Mouse (Mus musculus): Measurements from ENCODE around the gene Dhx57.
A peak's percentile ranks its signal among the peaks of the same experiment; 100 is the strongest.
"Not testable (repeated sequence)": the region's sequence is repeated elsewhere in the genome, so short reads cannot be mapped to it uniquely, and the experiment has no call there.

Gene Dhx57

DNA sequence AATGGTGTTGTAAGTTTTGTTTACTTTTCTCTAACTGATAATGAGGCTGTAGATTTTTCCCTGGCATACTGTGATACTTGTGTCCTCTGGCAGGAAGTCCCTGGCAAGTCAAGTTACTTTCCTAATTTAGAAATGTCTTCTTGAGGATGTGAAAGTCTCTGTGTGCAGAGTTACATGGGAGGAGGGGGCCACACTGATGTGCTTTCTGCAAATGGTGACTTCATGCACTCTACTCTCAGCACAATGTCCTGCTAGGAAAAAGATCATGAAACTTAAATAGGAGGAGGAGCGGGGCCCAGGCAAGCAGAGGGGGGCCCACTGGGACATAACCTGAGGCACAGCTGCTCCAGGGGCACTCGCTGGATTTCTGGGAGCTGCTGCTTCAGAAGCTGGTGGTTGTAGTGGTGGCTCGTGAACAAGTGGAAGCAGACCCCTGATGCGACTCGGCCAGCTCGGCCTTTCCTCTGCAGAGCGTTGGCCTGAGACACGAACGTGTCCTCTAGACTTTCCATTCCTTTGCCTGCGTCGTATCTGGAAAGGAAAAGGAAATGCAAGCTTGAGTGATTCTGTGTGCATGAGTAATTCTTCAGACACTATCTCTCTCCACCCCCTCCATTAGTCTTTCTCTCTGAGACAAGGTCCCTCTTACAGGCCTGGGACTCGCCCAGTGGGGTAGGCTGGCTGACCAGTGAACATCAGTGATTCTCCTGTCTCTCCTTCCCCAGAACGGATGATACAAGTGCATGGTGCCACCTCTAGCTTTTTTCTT lies 37.3 kb downstream of the Dhx57 start:
- no peak for DNase-seq

DNA sequence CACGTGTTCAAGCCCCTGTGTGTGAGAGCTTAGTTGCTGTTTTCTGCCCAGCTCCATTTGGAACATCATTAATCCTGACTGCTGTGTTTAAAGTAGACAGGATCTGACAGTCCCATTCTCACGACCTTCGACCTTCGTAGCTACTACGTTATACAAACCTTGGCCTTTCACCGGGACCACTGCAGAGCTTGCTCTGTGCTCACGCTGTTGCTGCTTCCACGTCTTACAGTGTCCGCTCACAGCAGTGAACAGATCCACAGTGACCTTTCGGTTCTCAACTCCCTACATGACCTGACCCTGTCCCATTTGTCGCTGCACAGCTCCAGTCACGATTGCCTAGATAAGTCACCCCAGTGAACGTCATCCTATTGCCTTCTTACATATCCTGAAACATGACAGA lies 47.2 kb downstream of the Dhx57 start:
- DNase-seq, result no peak

DNA sequence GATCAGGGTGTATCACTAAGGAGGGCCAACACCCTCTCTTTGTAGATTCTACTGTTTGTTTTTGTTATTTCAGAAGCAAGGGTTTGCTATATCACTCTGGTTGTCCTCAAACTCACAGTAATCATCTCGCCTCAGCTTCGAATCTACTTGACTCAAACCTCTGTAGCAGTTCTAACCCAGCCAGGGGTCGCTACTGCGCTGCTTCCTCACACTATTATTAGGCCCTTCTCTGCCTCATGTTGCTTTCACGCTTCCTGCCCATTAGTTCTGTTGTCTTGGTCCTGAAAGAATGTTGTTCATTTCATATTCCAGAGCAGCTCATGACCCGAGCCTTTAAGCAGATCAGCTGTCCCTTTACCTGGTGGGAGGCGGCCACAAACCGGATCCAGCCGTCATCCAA lies 48.7 kb downstream of the Dhx57 start:
- no peak for DNase-seq

DNA sequence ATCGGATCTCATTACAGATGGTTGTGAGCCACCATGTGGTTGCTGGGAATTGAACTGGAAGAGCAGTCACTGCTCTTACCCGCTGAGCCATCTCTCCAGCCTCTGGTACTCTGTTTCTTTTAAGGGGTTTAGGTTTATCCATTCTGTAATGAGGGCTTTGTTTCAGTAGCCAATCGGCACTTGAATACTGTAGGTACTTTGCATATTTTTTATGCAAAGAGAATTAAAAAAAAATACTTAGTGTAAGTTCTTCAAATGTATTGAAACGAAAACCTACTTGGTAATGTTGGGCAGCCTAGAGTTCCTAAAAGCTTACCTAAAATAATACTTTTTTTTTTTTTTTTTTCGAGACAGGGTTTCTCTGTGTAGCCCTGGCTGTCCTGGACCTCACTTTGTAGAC lies 52.8 kb downstream of the Dhx57 start:
- DNase-seq, result no peak

DNA sequence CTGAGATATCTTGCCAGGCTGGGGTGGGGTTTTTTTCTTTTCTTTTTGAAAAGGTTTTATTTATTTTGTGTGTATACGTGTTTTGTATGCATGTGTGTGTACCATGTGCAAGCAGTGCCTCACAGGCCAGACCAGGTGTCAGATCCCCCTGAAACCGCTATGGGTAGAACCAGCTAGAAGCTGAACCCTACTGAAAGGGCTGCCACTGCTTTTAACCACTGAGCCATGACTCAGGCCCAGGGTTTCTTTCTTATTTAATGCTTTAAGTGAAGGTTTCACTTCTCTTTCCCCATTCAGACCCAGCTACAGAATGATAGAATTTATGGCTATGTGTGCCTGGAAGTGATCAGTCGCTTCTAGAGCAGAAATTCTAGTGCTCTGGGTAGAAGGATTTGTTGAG lies 53.5 kb downstream of the Dhx57 start:
- DNase-seq, result no peak

DNA sequence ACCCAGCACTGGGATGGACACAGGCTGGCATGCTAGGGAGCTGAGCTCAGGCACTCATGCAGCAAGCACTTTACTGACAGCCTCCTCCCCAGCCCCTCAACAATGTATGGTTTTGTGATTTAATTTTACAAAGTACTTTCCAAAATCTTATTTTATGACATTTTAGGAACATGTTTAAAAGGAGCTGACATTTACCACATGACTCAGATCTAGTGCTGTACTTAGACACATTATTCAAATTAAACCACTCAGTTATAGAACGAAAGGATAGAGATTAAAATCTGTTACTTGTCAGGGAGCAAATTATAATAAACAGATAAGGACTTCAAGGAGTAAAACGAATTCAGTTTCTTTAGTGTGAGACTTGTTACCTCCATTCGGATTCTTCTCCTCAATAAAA lies 54.8 kb downstream of the Dhx57 start:
- no peak for DNase-seq

DNA sequence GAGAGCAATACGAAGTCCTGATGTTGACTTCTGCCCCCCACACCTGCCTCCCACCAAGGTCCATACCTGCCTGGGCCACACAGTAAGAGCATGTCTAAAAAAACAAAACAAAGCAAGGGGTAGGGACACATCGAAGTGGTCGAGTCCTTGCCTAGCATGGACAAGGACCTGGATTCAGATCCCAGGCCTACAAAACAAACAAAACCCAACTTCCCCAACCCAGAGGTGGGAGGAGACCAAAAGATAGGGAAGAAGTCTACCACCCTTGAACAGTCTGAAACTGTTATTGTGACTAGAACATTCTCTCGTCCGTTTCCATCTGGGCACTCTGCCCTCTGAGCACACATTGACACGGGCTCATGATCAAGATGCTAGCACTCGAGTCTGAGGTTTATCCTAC lies 55.9 kb downstream of the Dhx57 start:
- no peak for DNase-seq

DNA sequence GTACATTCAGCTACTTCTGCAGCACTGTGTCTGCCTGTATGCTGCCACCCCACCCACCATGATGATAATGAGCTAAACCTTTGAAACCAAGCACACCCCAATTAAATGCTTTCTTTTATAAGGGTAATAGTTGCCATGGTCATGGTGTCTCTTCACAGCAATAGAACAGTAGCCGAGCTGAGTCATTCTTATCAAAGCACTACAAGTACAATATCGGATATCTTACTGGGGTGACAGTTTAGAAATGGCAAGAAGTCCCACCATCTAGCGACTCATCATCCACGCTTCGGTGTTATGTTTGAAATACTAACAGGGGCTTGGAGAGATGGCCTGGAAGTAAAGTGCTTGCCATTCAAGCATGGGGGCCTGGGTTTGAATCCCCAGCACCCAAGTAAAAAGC lies 56.4 kb downstream of the Dhx57 start:
- no peak for DNase-seq

DNA sequence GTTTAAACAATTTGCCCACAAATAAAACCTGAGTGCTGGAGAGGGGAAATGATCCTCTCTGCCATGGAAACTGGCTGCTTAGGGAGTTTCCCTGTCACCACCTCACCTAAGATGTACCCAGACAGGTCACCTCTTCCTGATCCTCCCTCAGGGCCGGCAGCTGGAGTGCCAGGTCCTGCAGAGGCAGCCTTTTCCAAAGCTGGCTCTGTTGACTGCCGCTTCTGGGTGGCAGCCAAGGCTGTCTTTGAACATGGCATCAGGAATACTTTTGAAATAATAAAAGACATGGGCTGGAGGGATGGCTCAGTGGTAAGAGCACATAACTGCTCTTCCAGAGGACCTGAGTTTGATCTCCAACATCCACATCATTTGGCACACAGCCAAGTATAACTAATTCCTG lies 60.9 kb downstream of the Dhx57 start:
- DNase-seq, result peak; percentile 12 to 19

DNA sequence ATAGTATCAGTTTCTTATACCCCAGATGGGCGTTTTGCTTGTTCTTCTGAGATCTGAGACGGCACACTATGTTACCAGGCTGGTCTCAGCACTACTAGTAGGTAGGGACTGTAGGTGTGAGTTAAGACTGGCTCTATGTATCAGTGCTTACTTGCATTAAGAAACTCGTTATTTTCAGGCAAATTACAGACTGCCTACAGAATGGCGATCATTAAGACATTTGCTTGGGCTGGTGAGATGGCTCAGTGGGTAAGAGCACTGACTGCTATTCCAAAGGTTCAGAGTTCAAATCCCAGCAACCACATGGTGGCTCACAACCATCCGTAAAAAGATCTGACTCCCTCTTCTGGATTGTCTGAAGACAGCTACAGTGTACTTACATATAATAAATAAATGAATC lies 65.1 kb downstream of the Dhx57 start:
- not testable (repeated sequence) for DNase-seq

DNA sequence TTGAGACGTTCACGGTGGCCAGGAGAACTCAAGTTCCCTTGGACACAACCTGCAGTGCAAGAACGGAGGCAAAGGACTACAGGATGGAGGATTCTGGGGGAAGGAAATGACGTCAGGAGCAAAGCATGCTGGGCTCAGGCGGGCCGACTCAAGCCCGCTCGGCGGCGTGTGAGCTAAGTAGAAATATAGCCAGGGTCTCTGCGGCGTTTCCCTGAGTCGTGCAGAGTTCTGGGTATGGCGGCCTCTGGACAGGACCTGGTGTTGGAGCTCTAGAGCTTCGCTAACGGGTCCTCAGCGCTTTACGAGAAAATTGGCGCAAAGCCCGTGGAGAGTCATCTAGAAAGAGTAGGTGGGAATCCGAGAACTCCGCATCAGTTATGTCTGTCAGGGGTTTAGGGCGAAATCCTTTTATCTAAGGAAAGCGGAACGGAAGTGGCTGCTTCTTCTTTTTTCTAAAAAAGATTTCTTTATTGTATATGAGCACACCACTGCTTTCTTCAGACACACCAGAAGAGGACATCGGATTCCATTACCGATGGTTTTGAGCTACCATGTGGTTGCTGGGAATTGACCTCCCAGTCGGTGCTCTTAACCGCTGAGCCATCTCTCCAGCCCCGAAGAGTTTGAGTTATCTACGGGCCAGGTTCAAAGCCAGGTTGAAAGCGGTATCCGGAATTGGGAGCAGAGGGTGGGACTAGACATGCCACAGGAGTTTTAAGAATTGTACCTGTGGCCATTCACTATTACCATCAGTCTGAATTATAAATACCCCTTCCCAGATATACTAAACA lies 65.8 kb downstream of the Dhx57 start, which contains the start of gene Gemin6:
Gemin6 (plus strand) TSS at position 116 of the 791 bp plus-strand sequence.
- peak; percentile 90 to 93 for DNase-seq

DNA sequence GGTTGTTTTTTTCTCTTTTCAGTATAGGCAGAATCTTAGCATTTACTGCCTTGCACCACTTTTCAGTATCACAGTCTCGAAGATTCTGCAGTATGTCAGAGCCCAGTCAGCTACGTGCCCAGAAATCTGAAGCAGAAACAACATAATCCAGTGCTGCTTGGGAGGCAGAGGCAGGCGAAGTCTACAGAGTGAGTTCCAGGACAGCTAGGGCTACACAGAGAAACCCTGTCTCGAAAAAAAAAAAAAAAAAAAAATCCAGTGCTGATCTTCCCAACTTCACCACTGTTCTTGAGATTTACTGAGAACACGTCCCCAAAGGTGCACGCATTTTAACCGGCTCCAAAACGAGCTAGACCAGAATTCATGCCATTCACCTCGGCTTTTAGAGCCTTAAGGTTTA lies 66.4 kb downstream of the Dhx57 start:
- no peak for DNase-seq

DNA sequence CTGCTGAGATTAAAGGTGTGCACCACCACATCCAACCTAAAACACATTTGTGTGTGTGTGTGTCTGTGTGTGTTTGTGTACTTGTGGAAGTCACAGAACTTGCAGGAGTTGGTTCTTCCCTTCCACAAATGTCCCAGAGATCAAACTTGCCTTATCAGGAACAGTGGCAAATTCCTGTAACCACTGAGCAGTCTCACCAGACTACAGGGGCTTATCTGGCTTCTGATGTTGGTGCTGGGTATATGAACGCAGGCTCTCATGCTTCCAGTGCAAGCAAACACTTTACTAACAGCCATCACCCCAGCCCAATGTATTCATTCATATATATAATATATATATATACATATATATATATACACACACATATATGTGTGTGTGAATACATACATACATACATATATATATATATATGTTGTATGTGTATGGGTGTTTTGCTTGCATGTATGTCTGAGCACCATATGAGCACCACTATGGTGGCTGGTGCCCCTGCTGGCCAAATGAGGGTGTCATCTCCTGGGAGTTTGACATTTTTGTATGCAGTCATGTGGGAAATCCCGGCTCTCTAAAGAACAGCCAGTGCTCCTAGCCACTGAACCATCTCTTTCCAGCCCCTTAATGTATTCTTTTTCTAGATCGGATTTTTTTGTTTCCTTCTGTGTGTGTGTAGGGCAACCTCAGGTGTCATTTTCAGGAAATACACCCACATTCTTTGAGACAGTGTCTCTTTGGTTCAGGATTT lies 68.2 kb downstream of the Dhx57 start:
- DNase-seq, result no peak

DNA sequence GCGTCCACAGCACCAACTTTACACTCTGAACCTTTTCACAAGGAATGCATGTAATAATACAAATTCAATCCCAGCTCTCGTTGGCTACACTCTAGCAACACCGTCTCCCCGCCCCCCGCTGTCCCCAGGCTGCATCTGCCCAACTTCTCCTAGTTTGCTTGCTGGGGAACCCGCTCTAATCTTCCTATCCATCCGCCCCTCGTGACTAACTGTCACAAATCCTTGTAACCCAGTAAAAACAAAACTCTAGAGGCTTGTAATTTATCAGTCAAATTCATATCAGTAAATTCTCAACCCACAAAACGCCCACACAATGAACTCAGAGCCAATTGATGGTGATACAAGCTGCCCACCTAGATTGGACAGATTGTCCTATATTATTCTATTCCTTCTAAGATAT lies 69.1 kb downstream of the Dhx57 start:
- DNase-seq, result no peak

DNA sequence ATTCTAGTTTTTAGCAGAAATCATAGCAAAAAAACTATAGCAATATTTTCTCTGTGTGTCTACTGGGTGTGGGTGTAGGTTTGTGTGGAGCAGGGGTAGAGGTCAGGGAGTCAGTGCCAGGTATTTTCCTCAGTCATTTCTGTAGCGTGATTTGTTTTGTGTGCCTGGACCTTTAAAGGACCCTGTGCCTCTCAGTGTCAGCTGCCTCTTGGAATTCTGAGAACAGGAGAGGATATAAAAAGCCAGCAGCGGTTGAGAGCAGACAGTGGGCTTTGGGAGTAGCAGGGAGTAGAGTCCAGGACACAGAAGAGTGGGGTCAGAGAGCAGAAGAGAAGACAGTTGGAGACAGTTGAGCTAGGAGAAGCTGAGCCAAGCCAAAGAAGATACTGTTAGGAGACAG lies 70.1 kb downstream of the Dhx57 start:
- DNase-seq, result no peak

DNA sequence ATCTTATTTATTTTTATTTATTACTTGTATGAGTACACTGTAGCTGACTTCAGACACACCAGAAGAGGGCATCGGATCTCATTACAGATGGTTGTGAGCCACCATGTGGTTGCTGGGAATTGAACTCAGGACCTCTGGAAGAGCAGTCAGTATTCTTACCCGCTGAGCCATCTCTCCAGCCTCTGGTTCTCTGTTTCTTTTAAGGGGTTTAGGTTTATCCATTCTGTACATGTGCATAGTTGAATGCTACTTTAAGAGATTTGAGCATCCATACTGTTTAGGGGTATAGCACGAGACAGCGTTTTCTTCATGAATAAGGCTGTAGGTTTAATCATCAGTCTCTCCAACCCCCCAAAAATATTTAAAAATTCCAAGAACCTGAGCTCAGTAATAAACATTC lies 76.3 kb downstream of the Dhx57 start:
- DNase-seq, result not testable (repeated sequence)

DNA sequence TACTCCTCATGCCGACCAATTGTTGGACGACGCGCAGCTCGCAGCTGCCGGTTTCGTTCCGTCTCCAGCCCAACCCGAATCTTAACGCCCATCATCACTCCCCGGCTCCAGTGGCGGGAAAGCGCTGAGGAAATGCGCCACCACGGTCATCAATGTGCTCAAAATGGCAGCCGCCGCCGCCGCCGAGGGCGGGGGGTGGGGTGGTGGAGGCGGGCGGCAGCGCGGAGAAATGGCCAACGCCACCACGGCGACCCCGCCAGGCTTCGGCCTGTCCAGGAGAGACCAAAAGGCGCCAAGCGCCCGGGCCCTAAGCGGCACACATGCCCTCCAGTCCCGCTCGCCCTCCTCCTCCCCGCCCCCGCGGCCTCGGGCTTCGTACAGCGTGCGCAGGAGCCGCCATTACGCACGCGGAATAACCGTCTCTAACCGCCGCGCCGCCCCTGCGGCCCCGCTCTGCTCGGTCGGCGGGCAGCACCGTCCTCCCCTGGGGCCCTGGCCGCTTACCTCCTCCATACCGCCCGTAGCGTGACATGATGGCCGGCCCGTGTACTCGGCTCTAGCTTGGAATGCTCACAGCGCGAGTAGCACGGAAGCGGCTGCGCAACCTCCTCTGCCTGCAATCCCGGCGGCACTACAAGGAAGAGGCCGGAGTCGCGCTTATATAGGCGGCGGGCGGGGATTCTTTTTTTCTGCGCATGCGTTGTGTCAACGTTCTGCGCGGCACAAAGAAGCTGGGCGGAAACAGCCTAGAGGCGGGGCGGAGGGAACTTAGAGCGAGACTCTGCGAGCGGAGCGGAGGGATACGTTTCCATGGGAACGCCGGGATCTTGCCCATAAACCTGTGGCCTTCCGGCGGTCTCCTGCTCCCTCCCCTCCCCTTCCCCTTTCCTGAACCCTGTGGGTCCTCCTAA lies 83.3 kb downstream of the Dhx57 start, which contains the start of the genes Srsf7 and Ttc39d:
Srsf7 (minus strand) TSS at position 637 of the 911 bp plus-strand sequence.
Ttc39d (plus strand) TSS at position 790 of the 911 bp plus-strand sequence.
- DNase-seq, result peak; percentile 97 to 98

DNA sequence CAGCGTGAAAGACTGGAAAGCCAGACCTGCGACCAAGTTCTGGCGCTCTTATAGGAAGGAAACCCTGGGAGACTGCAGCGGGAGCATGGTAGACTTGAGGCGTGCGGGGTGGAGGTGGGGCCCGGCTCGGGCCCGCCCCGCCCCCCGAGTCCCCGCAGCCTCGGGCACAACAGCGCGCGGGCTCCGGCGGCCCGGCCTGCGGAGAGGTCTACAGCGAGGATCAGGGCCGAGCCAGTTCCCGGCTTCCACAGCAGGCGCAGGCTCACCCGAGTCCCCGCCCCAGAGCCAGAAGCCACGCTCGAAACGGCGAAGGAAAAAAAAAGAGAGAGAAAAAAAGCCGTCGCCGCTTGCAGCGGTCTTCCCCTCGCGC lies 84.0 kb downstream of the Dhx57 start:
- peak; percentile 62 to 72 for DNase-seq

DNA sequence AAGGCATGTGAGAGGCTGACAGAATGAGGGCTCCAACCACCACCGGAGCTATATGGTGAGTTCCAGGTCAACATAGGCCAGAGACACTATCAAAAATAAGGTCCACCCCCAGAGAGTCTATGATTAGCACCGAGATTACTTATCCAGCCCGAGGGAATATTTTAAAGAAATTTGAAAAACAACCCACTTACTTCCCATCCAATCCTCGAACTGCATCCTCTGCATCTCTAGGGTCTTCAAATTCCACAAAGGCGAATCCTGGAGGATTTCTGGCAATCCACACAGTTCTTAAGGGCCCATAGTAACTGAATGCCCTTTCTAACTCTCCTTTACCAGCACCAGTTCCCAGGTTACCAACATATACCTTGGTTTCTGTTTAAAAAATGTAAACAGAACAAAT lies 84.6 kb downstream of the Dhx57 start:
- no peak for DNase-seq

DNA sequence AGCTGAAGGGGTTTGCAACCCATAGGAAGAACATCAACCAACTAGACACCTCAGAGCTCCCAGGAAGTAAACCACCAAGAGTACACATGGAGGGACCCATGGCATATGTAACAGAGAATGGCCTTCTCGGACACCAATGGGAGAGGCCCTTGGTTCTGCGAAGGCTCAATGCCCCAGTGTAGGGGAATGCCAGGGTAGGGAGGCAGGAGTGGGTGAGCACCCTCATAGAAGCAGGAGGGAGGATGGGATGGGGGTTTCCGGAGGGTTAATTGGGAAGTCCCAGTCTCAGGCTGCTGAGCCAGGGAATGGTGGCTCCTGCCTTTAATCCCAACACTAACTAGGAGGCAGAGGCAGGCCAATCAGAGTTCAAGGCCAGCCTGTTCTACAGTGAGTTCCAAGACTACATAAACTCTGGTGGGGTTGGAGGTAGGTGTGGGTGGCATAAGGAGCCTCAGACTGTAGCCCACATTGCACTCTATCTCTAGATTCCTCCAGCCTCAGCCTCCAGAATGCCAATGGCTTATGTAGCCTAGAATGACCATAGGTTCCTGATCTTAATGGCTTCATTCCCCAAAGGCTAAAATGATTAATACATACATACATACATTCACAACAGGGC lies 91.0 kb downstream of the Dhx57 start:
- no peak for DNase-seq

DNA sequence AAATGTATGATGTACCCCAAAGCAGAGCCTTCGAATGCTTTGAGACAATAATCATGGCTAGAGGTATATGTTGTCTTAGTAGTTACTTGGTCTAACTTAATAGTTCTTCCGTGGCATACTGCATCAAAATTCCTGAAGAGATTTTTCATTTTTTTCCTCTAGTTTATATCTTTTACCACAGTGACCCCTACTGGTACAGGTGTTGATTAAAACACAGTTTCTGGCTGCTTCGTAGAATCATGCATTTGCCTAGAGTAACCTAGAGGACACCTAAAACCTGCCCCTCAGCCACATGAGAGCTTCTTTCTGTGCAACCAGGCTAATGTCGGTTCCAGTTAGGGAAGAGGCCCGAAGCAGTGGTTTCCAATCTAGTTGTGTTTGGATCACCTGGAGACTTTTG lies 97.2 kb downstream of the Dhx57 start:
- peak in 1 of 2 experiments; percentile 21 for DNase-seq
